ENCODE assay signal across 30 mouse cellular contexts in genomic region chr3:90272170-90272569, GRCm38 (mm10). TPM values are rescaled to one million over a fixed set of nuclear protein-coding genes. Genes with fewer than 3 reads are reported as not detected.
A peak's percentile ranks its signal among the peaks of the same experiment; 100 is the strongest.
DNase-seq lines count a peak whose midpoint lies in the region; ATAC-seq and TF ChIP-seq lines count a peak whose summit lies in the region.
"Had no signal": no experiment of that assay in that cellular context is flagged by ENCODE, and none has a peak within 500 bp of the region (broad histone marks: within the 10 kb centered on the region; RNA-seq: fewer than 3 reads in every experiment).

No protein-coding gene starts in this region.

- no peak overlapping the region for H3K9ac ChIP-seq in lung, postnatal 0 days (replicated peaks; ENCODE audit: low read depth)
- H3K9ac ChIP-seq: embryonic facial prominence, embryonic 13.5 days; forebrain, embryonic 13.5 days; heart, embryonic 15.5 days; hindbrain, embryonic 13.5 days; intestine, embryonic 15.5 days had no signal

- H3K4me2 ChIP-seq in lung, postnatal 0 days (replicated peaks; ENCODE audit: low read depth, low read length) = no peak overlapping the region
- H3K4me2 ChIP-seq: embryonic facial prominence, embryonic 13.5 days; forebrain, embryonic 13.5 days; heart, embryonic 12.5 days; heart, embryonic 15.5 days; hindbrain, embryonic 13.5 days; intestine, embryonic 15.5 days had no signal

- TF ChIP-seq POLR2A in kidney, adult 2 months (IDR thresholded peaks at IDR 0.05; ENCODE audit: low read depth, low read length) = no peak

- H3K4me1 ChIP-seq in lung, postnatal 0 days (ENCODE audit: insufficient read depth, low read depth, low read length) = no peaks in the 10 kb centered on the region
- peaks cover 5% of the 10 kb centered on the region for H3K4me1 ChIP-seq in limb, embryonic 10.5 days
- no peaks in the 10 kb centered on the region for H3K4me1 ChIP-seq in kidney, adult 2 months (ENCODE audit: control insufficient read depth, insufficient read depth, low read length)
- H3K4me1 ChIP-seq: embryonic facial prominence, embryonic 13.5 days; forebrain, embryonic 13.5 days; hindbrain, embryonic 13.5 days; intestine, embryonic 15.5 days had no signal

- peak; percentile 73 for ATAC-seq in lung, postnatal 0 days
- ATAC-seq: forebrain, embryonic 13.5 days; forebrain, embryonic 16.5 days; hindbrain, embryonic 16.5 days; intestine, embryonic 15.5 days had no signal

- DNase-seq in cerebellum, adult 11-12 months = peak; percentile 29
- DNase-seq in cerebellum, postnatal 36 days = no peak
- DNase-seq in lung, postnatal 0 days (ENCODE audit: low spot score) = peak; percentile 23
- DNase-seq in lung, postnatal 14 days = no peak
- peak; percentile 67 for DNase-seq in R1 (ENCODE audit: low read depth, low spot score)
- DNase-seq in limb, embryonic 10.5 days (ENCODE audit: low spot score) = peak; percentile 25
- no peak for DNase-seq in kidney, adult 2 months
- DNase-seq in kidney, postnatal 36 days = no peak
- DNase-seq: adrenal gland, postnatal 10 days; adrenal gland, postnatal 36 days; cerebellum, adult 11 months; cerebellum, adult 9-10 months; cerebellum, postnatal 25 days; embryo, embryonic 11 days; gastrocnemius, postnatal 10 days; gastrocnemius, postnatal 36 days; heart, adult 2 months; heart, postnatal 10 days; heart, postnatal 36 days had no signal

- H3K27me3 ChIP-seq in lung, postnatal 0 days (replicated peaks; ENCODE audit: insufficient read depth, low read length) = no peaks in the 10 kb centered on the region
- H3K27me3 ChIP-seq in limb, embryonic 10.5 days (ENCODE audit: low read depth, poor library complexity, severe bottlenecking) = no peaks in the 10 kb centered on the region
- H3K27me3 ChIP-seq in kidney, adult 2 months (replicated peaks; ENCODE audit: control insufficient read depth, insufficient read depth, low read length) = no peaks in the 10 kb centered on the region
- H3K27me3 ChIP-seq: embryonic facial prominence, embryonic 13.5 days; forebrain, embryonic 13.5 days; heart, embryonic 12.5 days; heart, embryonic 15.5 days; hindbrain, embryonic 13.5 days; intestine, embryonic 15.5 days had no signal

- H3K4me3 ChIP-seq in lung, postnatal 0 days (ENCODE audit: low read depth, low read length) = no peak overlapping the region
- no peak overlapping the region for H3K4me3 ChIP-seq in limb, embryonic 10.5 days
- no peak overlapping the region for H3K4me3 ChIP-seq in kidney, adult 2 months (ENCODE audit: insufficient read depth, low read depth, low read length)
- H3K4me3 ChIP-seq: embryonic facial prominence, embryonic 10.5 days; embryonic facial prominence, embryonic 13.5 days; erythroblast, embryonic 14.5 days; forebrain, embryonic 13.5 days; heart, adult 2 months; heart, embryonic 12.5 days; heart, embryonic 15.5 days; hindbrain, embryonic 10.5 days; hindbrain, embryonic 13.5 days; intestine, embryonic 15.5 days had no signal

- WGBS in lung, postnatal 0 days = 65% methylated on average over 9 of the region's 9 CpGs
- 71% methylated on average over 9 of the region's 9 CpGs for WGBS in limb, embryonic 10.5 days
- 71% methylated on average over 9 of the region's 9 CpGs for WGBS in kidney, adult 2 months

- TF ChIP-seq CTCF in lung, postnatal 0 days (IDR thresholded peaks at IDR 0.05) = no peak
- no peak for TF ChIP-seq CTCF in kidney, adult 2 months (conservative IDR thresholded peaks at IDR 0.05; ENCODE audit: insufficient read depth, insufficient read length, low read depth, low read length)

- peaks cover 4% of the 10 kb centered on the region for H3K36me3 ChIP-seq in lung, postnatal 0 days (ENCODE audit: insufficient read depth, low read length)
- H3K36me3 ChIP-seq in limb, embryonic 10.5 days = peaks cover 80% of the 10 kb centered on the region
- no peaks in the 10 kb centered on the region for H3K36me3 ChIP-seq in kidney, adult 2 months (ENCODE audit: control insufficient read depth, insufficient read depth, low read length)

- H3K9me3 ChIP-seq in lung, postnatal 0 days (ENCODE audit: low read length) = no peaks in the 10 kb centered on the region
- H3K9me3 ChIP-seq in limb, embryonic 10.5 days (replicated peaks) = no peaks in the 10 kb centered on the region
- H3K9me3 ChIP-seq: embryonic facial prominence, embryonic 10.5 days; embryonic facial prominence, embryonic 13.5 days; forebrain, embryonic 13.5 days; heart, embryonic 12.5 days; heart, embryonic 15.5 days; hindbrain, embryonic 10.5 days; hindbrain, embryonic 13.5 days; intestine, embryonic 15.5 days had no signal

- H3K27ac ChIP-seq in lung, postnatal 0 days (ENCODE audit: low read length) = no peak overlapping the region
- H3K27ac ChIP-seq in limb, embryonic 10.5 days = no peak overlapping the region
- no peak overlapping the region for H3K27ac ChIP-seq in kidney, adult 2 months (ENCODE audit: insufficient read depth, low read depth, low read length)
- H3K27ac ChIP-seq: embryonic facial prominence, embryonic 10.5 days; embryonic facial prominence, embryonic 13.5 days; forebrain, embryonic 13.5 days; heart, adult 2 months; heart, embryonic 15.5 days; hindbrain, embryonic 10.5 days; hindbrain, embryonic 13.5 days; intestine, embryonic 15.5 days had no signal

- TF ChIP-seq EP300 in lung, postnatal 0 days (IDR thresholded peaks at IDR 0.05) = peak; percentile 69

RNA-seq across cellular contexts. Expression of gene Dennd4b, which starts 7.2 kb away (rescaled TPM):
- polyA plus RNA-seq in lung, postnatal 0 days (2015; fragmentation: Nextera tagmentation; extraction: Ambion mirVana) = 2.3 and 2.7 TPM in 2 replicates
- 3.4 and 5.1 TPM in 2 replicates for polyA plus RNA-seq in limb, embryonic 10.5 days (2016; fragmentation: Nextera tagmentation; extraction: Ambion mirVana)
- polyA plus RNA-seq in kidney, adult 2 months (2012; rRNA removed) = 12.3 and 13.6 TPM in 2 replicates

RNA-seq across cellular contexts. Expression of gene Crtc2, which starts 18.2 kb away (rescaled TPM):
- polyA plus RNA-seq in lung, postnatal 0 days (2015; fragmentation: Nextera tagmentation; extraction: Ambion mirVana) = 11.9 and 16.2 TPM in 2 replicates
- polyA plus RNA-seq in limb, embryonic 10.5 days (2016; fragmentation: Nextera tagmentation; extraction: Ambion mirVana) = 26.5 and 31.6 TPM in 2 replicates
- polyA plus RNA-seq in kidney, adult 2 months (2012; rRNA removed) = 48.2 and 57.6 TPM in 2 replicates

RNA-seq across cellular contexts. Expression of gene Gatad2b, which starts 20.8 kb away (rescaled TPM):
- 9.2 and 10.1 TPM in 2 replicates for polyA plus RNA-seq in lung, postnatal 0 days (2015; fragmentation: Nextera tagmentation; extraction: Ambion mirVana)
- polyA plus RNA-seq in limb, embryonic 10.5 days (2016; fragmentation: Nextera tagmentation; extraction: Ambion mirVana) = 14.3 and 15.6 TPM in 2 replicates
- 18.5 and 18.6 TPM in 2 replicates for polyA plus RNA-seq in kidney, adult 2 months (2012; rRNA removed)

RNA-seq across cellular contexts. Expression of gene Slc39a1, which starts 24.2 kb away (rescaled TPM):
- 143 and 152 TPM in 2 replicates for polyA plus RNA-seq in lung, postnatal 0 days (2015; fragmentation: Nextera tagmentation; extraction: Ambion mirVana)
- polyA plus RNA-seq in limb, embryonic 10.5 days (2016; fragmentation: Nextera tagmentation; extraction: Ambion mirVana) = 55.6 and 60.1 TPM in 2 replicates
- polyA plus RNA-seq in kidney, adult 2 months (2012; rRNA removed) = 71.3 and 74.2 TPM in 2 replicates

RNA-seq across cellular contexts. Expression of gene Creb3l4, which starts 28.9 kb away (rescaled TPM):
- polyA plus RNA-seq in lung, postnatal 0 days (2015; fragmentation: Nextera tagmentation; extraction: Ambion mirVana) = 2.4 and 2.8 TPM in 2 replicates
- polyA plus RNA-seq in limb, embryonic 10.5 days (2016; fragmentation: Nextera tagmentation; extraction: Ambion mirVana) = 4.0 and 8.9 TPM in 2 replicates
- polyA plus RNA-seq in kidney, adult 2 months (2012; rRNA removed) = 1.0 and 1.5 TPM in 2 replicates
- polyA plus RNA-seq: erythroblast, embryonic 14.5 days had no signal

Comparison
In these comparisons a context has a peak if more than half of its experiments do, and no peak if none do; other contexts are left out.
1. DNase-seq: peak in cerebellum, adult 11-12 months (single experiment), lung, postnatal 0 days (single experiment), R1 (single experiment) and limb, embryonic 10.5 days (single experiment); none in cerebellum, postnatal 36 days (0 of 2), lung, postnatal 14 days (single experiment), kidney, adult 2 months (single experiment) and kidney, postnatal 36 days (0 of 2).